In the genomic region with DNA sequence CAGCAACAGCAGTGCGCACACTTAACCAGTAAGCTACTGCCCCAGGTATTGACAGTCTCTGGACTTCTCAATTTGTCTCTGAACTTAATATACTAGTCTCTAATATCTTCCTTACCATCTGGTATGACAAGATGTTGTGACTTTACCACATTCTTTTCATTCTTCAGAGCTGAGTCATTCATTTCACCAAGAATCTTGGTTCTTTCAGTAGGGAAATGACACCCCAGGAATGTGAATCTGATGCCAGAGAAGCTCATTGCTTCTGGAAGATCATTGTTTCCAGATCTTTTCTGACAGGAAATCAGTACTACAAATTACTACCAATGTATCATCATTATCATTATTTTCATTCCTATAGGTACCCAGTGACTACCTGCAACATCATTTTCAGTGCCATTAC, we compare ENCODE assay signal across 35 mouse cellular contexts. TPM values are rescaled to one million over a fixed set of nuclear protein-coding genes. Genes with fewer than 3 reads are reported as not detected.
A peak's percentile ranks its signal among the peaks of the same experiment; 100 is the strongest.
DNase-seq lines count a peak whose midpoint lies in the region; ATAC-seq lines count a peak whose summit lies in the region.
"Had no signal": no experiment of that assay in that cellular context is flagged by ENCODE, and none has a peak within 500 bp of the region (broad histone marks: within the 10 kb centered on the region; RNA-seq: fewer than 3 reads in every experiment).

No protein-coding gene starts in this region.

- no peak overlapping the region for H3K4me2 ChIP-seq in embryonic facial prominence, embryonic 11.5 days (ENCODE audit: low read depth, low read length)
- H3K4me2 ChIP-seq: embryonic facial prominence, embryonic 15.5 days; heart, embryonic 11.5 days; hindbrain, embryonic 14.5 days had no signal

- ATAC-seq in embryonic facial prominence, embryonic 11.5 days (replicated peaks; ENCODE audit: insufficient number of reproducible peaks, low FRiP score, low TSS enrichment, low read depth), result no peak
- ATAC-seq: CD4-positive, CD25-positive, alpha-beta regulatory T cell, adult 4 months; forebrain, embryonic 14.5 days; forebrain, postnatal 0 days; hindbrain, postnatal 0 days; inflammation-experienced regulatory T-cells, adult 6 months; intestine, embryonic 16.5 days had no signal

- no peak overlapping the region for H3K4me3 ChIP-seq in embryonic facial prominence, embryonic 11.5 days (ENCODE audit: low read depth, low read length)
- no peak overlapping the region for H3K4me3 ChIP-seq in embryonic facial prominence, embryonic 10.5 days
- H3K4me3 ChIP-seq: embryonic facial prominence, embryonic 15.5 days; gastrocnemius, adult 2 months; hindbrain, embryonic 10.5 days had no signal

- H3K9ac ChIP-seq in embryonic facial prominence, embryonic 11.5 days (replicated peaks; ENCODE audit: low read length), result no peak overlapping the region
- H3K9ac ChIP-seq: embryonic facial prominence, embryonic 15.5 days; forebrain, postnatal 0 days; hindbrain, embryonic 14.5 days had no signal

- intact Hi-C loops in heart, postnatal 25 days (cut with DNase I), result no loop called here

- no peaks in the 10 kb centered on the region for H3K27me3 ChIP-seq in embryonic facial prominence, embryonic 11.5 days (ENCODE audit: control insufficient read depth, insufficient read depth, low read length)
- H3K27me3 ChIP-seq in embryonic facial prominence, embryonic 10.5 days (replicated peaks; ENCODE audit: low read depth, poor library complexity, severe bottlenecking), result no peaks in the 10 kb centered on the region
- H3K27me3 ChIP-seq: embryonic facial prominence, embryonic 15.5 days had no signal

- 100% methylated on average over 1 of the region's 1 CpGs for WGBS in embryonic facial prominence, embryonic 11.5 days
- 94% methylated on average over 1 of the region's 1 CpGs for WGBS in embryonic facial prominence, embryonic 10.5 days

- no peaks in the 10 kb centered on the region for H3K36me3 ChIP-seq in embryonic facial prominence, embryonic 11.5 days (replicated peaks; ENCODE audit: control insufficient read depth, insufficient read depth, low read depth, low read length)
- no peaks in the 10 kb centered on the region for H3K36me3 ChIP-seq in embryonic facial prominence, embryonic 10.5 days (replicated peaks)
- H3K36me3 ChIP-seq: embryonic facial prominence, embryonic 15.5 days; hindbrain, embryonic 10.5 days had no signal

- no peaks in the 10 kb centered on the region for H3K4me1 ChIP-seq in embryonic facial prominence, embryonic 11.5 days (ENCODE audit: control insufficient read depth, insufficient read depth, low read length)
- H3K4me1 ChIP-seq in embryonic facial prominence, embryonic 10.5 days, result no peaks in the 10 kb centered on the region
- H3K4me1 ChIP-seq: embryonic facial prominence, embryonic 15.5 days; hindbrain, embryonic 10.5 days had no signal

- H3K27ac ChIP-seq in embryonic facial prominence, embryonic 11.5 days (replicated peaks; ENCODE audit: low read depth, low read length), result no peak overlapping the region
- H3K27ac ChIP-seq in embryonic facial prominence, embryonic 10.5 days (replicated peaks), result no peak overlapping the region
- H3K27ac ChIP-seq: embryonic facial prominence, embryonic 15.5 days; gastrocnemius, adult 2 months; hindbrain, embryonic 10.5 days; hindbrain, embryonic 14.5 days; hindbrain, postnatal 0 days had no signal

- DNase-seq in embryonic facial prominence, embryonic 11.5 days (ENCODE audit: low spot score), result peak; percentile 2
- DNase-seq in embryonic facial prominence, embryonic 10.5 days (ENCODE audit: low spot score), result no peak
- peak; percentile 87 for DNase-seq in Muller cell, postnatal 12 days (ENCODE audit: inconsistent ontology term)
- DNase-seq in brain, adult 2 months (ENCODE audit: low read depth, low spot score), result peak; percentile 11
- DNase-seq in heart, postnatal 25 days (ENCODE audit: low spot score), result no peak
- no peak for DNase-seq in kidney, postnatal 25 days
- DNase-seq in lung, postnatal 10 days, result no peak
- DNase-seq: adrenal gland, adult 2 months; cerebellum, adult 18-20 months; cerebellum, adult 9-10 months; cerebellum, postnatal 25 days; forebrain, postnatal 0 days; gastrocnemius, adult 2 months; gastrocnemius, postnatal 14 days; heart, adult 11 months; heart, postnatal 36 days had no signal

- H3K9me3 ChIP-seq in embryonic facial prominence, embryonic 11.5 days (replicated peaks; ENCODE audit: control insufficient read depth, low read length), result no peaks in the 10 kb centered on the region
- no peaks in the 10 kb centered on the region for H3K9me3 ChIP-seq in embryonic facial prominence, embryonic 10.5 days
- H3K9me3 ChIP-seq: embryonic facial prominence, embryonic 15.5 days; hindbrain, embryonic 10.5 days had no signal

RNA-seq across cellular contexts. Expression of gene Olfr874, which starts 10.6 kb away (rescaled TPM):
- not detected in 2 replicates for polyA plus RNA-seq in embryonic facial prominence, embryonic 11.5 days (2014; fragmentation: Nextera tagmentation; extraction: Ambion mirVana)
- polyA plus RNA-seq in embryonic facial prominence, embryonic 10.5 days (2016; fragmentation: Nextera tagmentation; extraction: Ambion mirVana), result not detected in 2 replicates
- total RNA-seq in heart, postnatal 25 days (2021), result not detected
- total RNA-seq: adrenal gland, adult 2 months; adrenal gland, postnatal 14 days; common myeloid progenitor, adult 5-6 weeks; forebrain, postnatal 0 days; gastrocnemius, adult 2 months; gastrocnemius, postnatal 14 days; gastrocnemius, postnatal 4 days; heart, adult 8-10 months; heart, postnatal 36 days; hindbrain, postnatal 0 days; MEL had no signal
- polyA plus RNA-seq: adrenal gland, adult 2 months; C2C12; CD4-positive, CD25-positive, alpha-beta regulatory T cell, adult 4 months; forebrain, embryonic 11.5 days; forebrain, embryonic 14.5 days; forebrain, postnatal 0 days; frontal cortex, adult 2 months; heart, embryonic 11.5 days; heart, embryonic 14.5 days; heart, postnatal 0 days; hindbrain, embryonic 10.5 days; hindbrain, embryonic 14.5 days; hindbrain, postnatal 0 days; inflammation-experienced regulatory T-cells, adult 6 months; intestine, embryonic 16.5 days had no signal

RNA-seq across cellular contexts. Expression of gene Olfr160, which starts 18.3 kb away (rescaled TPM):
- polyA plus RNA-seq in embryonic facial prominence, embryonic 11.5 days (2014; fragmentation: Nextera tagmentation; extraction: Ambion mirVana), result not detected in 2 replicates
- polyA plus RNA-seq in embryonic facial prominence, embryonic 10.5 days (2016; fragmentation: Nextera tagmentation; extraction: Ambion mirVana), result not detected in 2 replicates
- not detected for total RNA-seq in heart, postnatal 25 days (2021)
- total RNA-seq: adrenal gland, adult 2 months; adrenal gland, postnatal 14 days; common myeloid progenitor, adult 5-6 weeks; forebrain, postnatal 0 days; gastrocnemius, adult 2 months; gastrocnemius, postnatal 14 days; gastrocnemius, postnatal 4 days; heart, adult 8-10 months; heart, postnatal 36 days; hindbrain, postnatal 0 days; MEL had no signal
- polyA plus RNA-seq: adrenal gland, adult 2 months; C2C12; forebrain, embryonic 11.5 days; forebrain, embryonic 14.5 days; forebrain, postnatal 0 days; heart, embryonic 11.5 days; heart, embryonic 14.5 days; heart, postnatal 0 days; hindbrain, embryonic 10.5 days; hindbrain, embryonic 14.5 days; hindbrain, postnatal 0 days; inflammation-experienced regulatory T-cells, adult 6 months; intestine, embryonic 16.5 days had no signal

RNA-seq across cellular contexts. Expression of gene Olfr875, which starts 37.3 kb away (rescaled TPM):
- not detected in 2 replicates for polyA plus RNA-seq in embryonic facial prominence, embryonic 11.5 days (2014; fragmentation: Nextera tagmentation; extraction: Ambion mirVana)
- polyA plus RNA-seq in embryonic facial prominence, embryonic 10.5 days (2016; fragmentation: Nextera tagmentation; extraction: Ambion mirVana), result not detected in 2 replicates
- not detected for total RNA-seq in heart, postnatal 25 days (2021)
- total RNA-seq: adrenal gland, adult 2 months; adrenal gland, postnatal 14 days; common myeloid progenitor, adult 5-6 weeks; forebrain, postnatal 0 days; gastrocnemius, adult 2 months; gastrocnemius, postnatal 14 days; gastrocnemius, postnatal 4 days; heart, adult 8-10 months; heart, postnatal 36 days; hindbrain, postnatal 0 days; MEL had no signal
- polyA plus RNA-seq: adrenal gland, adult 2 months; C2C12; CD4-positive, CD25-positive, alpha-beta regulatory T cell, adult 4 months; forebrain, embryonic 11.5 days; forebrain, embryonic 14.5 days; frontal cortex, adult 2 months; heart, embryonic 11.5 days; heart, embryonic 14.5 days; heart, postnatal 0 days; hindbrain, embryonic 10.5 days; hindbrain, embryonic 14.5 days; hindbrain, postnatal 0 days; inflammation-experienced regulatory T-cells, adult 6 months; intestine, embryonic 16.5 days had no signal

Comparison
In these comparisons a context has a peak if more than half of its experiments do, and no peak if none do; other contexts are left out.
1. DNase-seq: peak in embryonic facial prominence, embryonic 11.5 days (single experiment), Muller cell, postnatal 12 days (single experiment) and brain, adult 2 months (single experiment); none in embryonic facial prominence, embryonic 10.5 days (single experiment), heart, postnatal 25 days (single experiment), kidney, postnatal 25 days (0 of 2) and lung, postnatal 10 days (single experiment).